Mouse (Mus musculus): ENCODE data around the gene Akr1c14. TPM values are rescaled to one million over a fixed set of nuclear protein-coding genes. Genes with fewer than 3 reads are reported as not detected.
"Not testable (repeated sequence)": the region's sequence is repeated elsewhere in the genome, so short reads cannot be mapped to it uniquely, and the experiment has no call there.

Akr1c14 gene
- total and polyA plus RNA-seq, 2 experiments from 2014 or later = 0.71 to 2.6 TPM

GRCm38 (mm10) chr13:4046841-4047240 lies 2.0 kb upstream of the Akr1c14 start:
- no peak overlapping the region for H3K4me3 ChIP-seq (ENCODE audit: low read depth, low read length)
- no peaks in the 10 kb centered on the region for H3K27me3 ChIP-seq (ENCODE audit: insufficient read depth, low read length)
- no peak overlapping the region for H3K9ac ChIP-seq
- DNase-seq (no peak), ATAC-seq (no peak)
- H3K36me3 ChIP-seq (ENCODE audit: insufficient read depth) = no peaks in the 10 kb centered on the region
- WGBS = 23% methylated on average over 2 of the region's 2 CpGs
- H3K4me1 ChIP-seq (ENCODE audit: insufficient read depth) = no peaks in the 10 kb centered on the region
- H3K27ac ChIP-seq (ENCODE audit: low read depth, low read length) = no peak overlapping the region
- no peak overlapping the region for H3K4me2 ChIP-seq (ENCODE audit: low read depth)
- no peak for TF ChIP-seq CTCF (IDR thresholded peaks at IDR 0.05; ENCODE audit: low read depth)
- no peaks in the 10 kb centered on the region for H3K9me3 ChIP-seq (ENCODE audit: low read length)

GRCm38 (mm10) chr13:4048226-4048625 lies 585 bp upstream of the Akr1c14 start:
- Histone ChIP-seq H3K27ac (ENCODE audit: low read depth, low read length) (no peak overlapping the region), H3K27me3 (ENCODE audit: insufficient read depth, low read length) (no peaks in the 10 kb centered on the region), H3K9ac (no peak overlapping the region), H3K36me3 (ENCODE audit: insufficient read depth) (no peaks in the 10 kb centered on the region), H3K9me3 (ENCODE audit: low read length) (no peaks in the 10 kb centered on the region), H3K4me1 (ENCODE audit: insufficient read depth) (no peaks in the 10 kb centered on the region), H3K4me3 (ENCODE audit: low read depth, low read length) (no peak overlapping the region), H3K4me2 (ENCODE audit: low read depth) (no peak overlapping the region)
- WGBS = 95% methylated on average over 1 of the region's 1 CpGs
- DNase-seq = no peak
- no peak for ATAC-seq
- no peak for TF ChIP-seq CTCF (IDR thresholded peaks at IDR 0.05; ENCODE audit: low read depth)

GRCm38 (mm10) chr13:4049655-4050054 lies 844 bp downstream of the Akr1c14 start:
- Histone ChIP-seq H3K36me3 (ENCODE audit: insufficient read depth) (no peaks in the 10 kb centered on the region), H3K9ac (no peak overlapping the region), H3K4me3 (ENCODE audit: low read depth, low read length) (no peak overlapping the region), H3K27me3 (ENCODE audit: insufficient read depth, low read length) (no peaks in the 10 kb centered on the region), H3K4me2 (ENCODE audit: low read depth) (no peak overlapping the region), H3K27ac (ENCODE audit: low read depth, low read length) (no peak overlapping the region), H3K4me1 (ENCODE audit: insufficient read depth) (no peaks in the 10 kb centered on the region), H3K9me3 (ENCODE audit: low read length) (no peaks in the 10 kb centered on the region)
- no peak for ATAC-seq
- no peak for TF ChIP-seq CTCF (IDR thresholded peaks at IDR 0.05; ENCODE audit: low read depth)
- no peak for DNase-seq

- H3K9me3 ChIP-seq (ENCODE audit: low read length) = no peaks in the 10 kb centered on the region
- DNase-seq (no peak), ATAC-seq (no peak)
- no peaks in the 10 kb centered on the region for H3K36me3 ChIP-seq (ENCODE audit: insufficient read depth)
- H3K4me3 ChIP-seq (ENCODE audit: low read depth, low read length) = no peak overlapping the region
- H3K9ac ChIP-seq = no peak overlapping the region
- no peaks in the 10 kb centered on the region for H3K4me1 ChIP-seq (ENCODE audit: insufficient read depth)
- H3K27me3 ChIP-seq (ENCODE audit: insufficient read depth, low read length) = no peaks in the 10 kb centered on the region
- H3K4me2 ChIP-seq (ENCODE audit: low read depth) = no peak overlapping the region
- no peak overlapping the region for H3K27ac ChIP-seq (ENCODE audit: low read depth, low read length)
- 81% methylated on average over 3 of the region's 3 CpGs for WGBS
- TF ChIP-seq CTCF (IDR thresholded peaks at IDR 0.05; ENCODE audit: low read depth) = no peak
Observed at GRCm38 (mm10) chr13:4055450-4055849, 6.6 kb downstream of the Akr1c14 start.

GRCm38 (mm10) chr13:4056211-4056610 lies 7.4 kb downstream of the Akr1c14 start:
- no peaks in the 10 kb centered on the region for H3K27me3 ChIP-seq (ENCODE audit: insufficient read depth, low read length)
- 79% methylated on average over 2 of the region's 2 CpGs for WGBS
- H3K4me1 ChIP-seq (ENCODE audit: insufficient read depth) = no peaks in the 10 kb centered on the region
- DNase-seq (no peak), ATAC-seq (no peak)
- H3K9ac ChIP-seq = no peak overlapping the region
- TF ChIP-seq CTCF (IDR thresholded peaks at IDR 0.05; ENCODE audit: low read depth) = no peak
- H3K27ac ChIP-seq (ENCODE audit: low read depth, low read length) = no peak overlapping the region
- no peaks in the 10 kb centered on the region for H3K9me3 ChIP-seq (ENCODE audit: low read length)
- H3K36me3 ChIP-seq (ENCODE audit: insufficient read depth) = no peaks in the 10 kb centered on the region
- no peak overlapping the region for H3K4me2 ChIP-seq (ENCODE audit: low read depth)
- no peak overlapping the region for H3K4me3 ChIP-seq (ENCODE audit: low read depth, low read length)

GRCm38 (mm10) chr13:4058239-4058638 lies 9.4 kb downstream of the Akr1c14 start:
- H3K27me3 ChIP-seq (ENCODE audit: insufficient read depth, low read length); DNase-seq; H3K27ac ChIP-seq (ENCODE audit: low read depth, low read length); H3K9ac ChIP-seq; H3K9me3 ChIP-seq (ENCODE audit: low read length); H3K36me3 ChIP-seq (ENCODE audit: insufficient read depth); H3K4me1 ChIP-seq (ENCODE audit: insufficient read depth); H3K4me2 ChIP-seq (ENCODE audit: low read depth); H3K4me3 ChIP-seq (ENCODE audit: low read depth, low read length); ATAC-seq: not testable (repeated sequence)
- WGBS = 85% methylated on average over 2 of the region's 2 CpGs

GRCm38 (mm10) chr13:4059363-4059762 lies 10.6 kb downstream of the Akr1c14 start:
- TF ChIP-seq CTCF (IDR thresholded peaks at IDR 0.05; ENCODE audit: low read depth) = no peak
- no peaks in the 10 kb centered on the region for H3K9me3 ChIP-seq (ENCODE audit: low read length)
- no peaks in the 10 kb centered on the region for H3K27me3 ChIP-seq (ENCODE audit: insufficient read depth, low read length)
- no peaks in the 10 kb centered on the region for H3K4me1 ChIP-seq (ENCODE audit: insufficient read depth)
- DNase-seq (no peak), ATAC-seq (no peak)
- no peak overlapping the region for H3K27ac ChIP-seq (ENCODE audit: low read depth, low read length)
- no peak overlapping the region for H3K4me2 ChIP-seq (ENCODE audit: low read depth)
- H3K9ac ChIP-seq = no peak overlapping the region
- no peaks in the 10 kb centered on the region for H3K36me3 ChIP-seq (ENCODE audit: insufficient read depth)
- H3K4me3 ChIP-seq (ENCODE audit: low read depth, low read length) = no peak overlapping the region
- 46% methylated on average over 5 of the region's 5 CpGs for WGBS

- no peak for ATAC-seq
- 52% methylated on average over 3 of the region's 3 CpGs for WGBS
- Histone ChIP-seq H3K9ac (no peak overlapping the region), H3K4me2 (ENCODE audit: low read depth) (no peak overlapping the region), H3K4me1 (ENCODE audit: insufficient read depth) (no peaks in the 10 kb centered on the region), H3K4me3 (ENCODE audit: low read depth, low read length) (no peak overlapping the region), H3K27me3 (ENCODE audit: insufficient read depth, low read length) (no peaks in the 10 kb centered on the region), H3K9me3 (ENCODE audit: low read length) (no peaks in the 10 kb centered on the region), H3K36me3 (ENCODE audit: insufficient read depth) (no peaks in the 10 kb centered on the region), H3K27ac (ENCODE audit: low read depth, low read length) (no peak overlapping the region)
- no peak for DNase-seq
- TF ChIP-seq CTCF (IDR thresholded peaks at IDR 0.05; ENCODE audit: low read depth) = no peak
Observed at GRCm38 (mm10) chr13:4060214-4060730, 11.5 kb downstream of the Akr1c14 start.
